Mouse (Mus musculus): ENCODE results near the gene Ppil4. TPM values are rescaled to one million over a fixed set of nuclear protein-coding genes. Genes with fewer than 3 reads are reported as not detected.

Gene Ppil4
- polyA plus RNA-seq, 1 experiment from 2014 or later, result 51.9 TPM

GRCm38 (mm10) chr10:7843181-7843580 is 50.5 kb downstream of the Ppil4 start:
- Histone ChIP-seq H3K27me3 (ENCODE audit: control insufficient read depth, insufficient read depth, low read depth, low read length) (no peaks in the 10 kb centered on the region), H3K4me3 (ENCODE audit: low read depth, low read length) (no peak overlapping the region), H3K9ac (ENCODE audit: low read depth, low read length) (no peak overlapping the region), H3K36me3 (ENCODE audit: control insufficient read depth, insufficient read depth, low read length) (no peaks in the 10 kb centered on the region), H3K4me1 (ENCODE audit: control insufficient read depth, insufficient read depth, low read length) (no peaks in the 10 kb centered on the region), H3K27ac (ENCODE audit: low read length) (no peak overlapping the region), H3K9me3 (replicated peaks; ENCODE audit: control insufficient read depth, low read length, poor library complexity, severe bottlenecking) (no peaks in the 10 kb centered on the region), H3K4me2 (ENCODE audit: low read length) (no peak overlapping the region)
- 92% methylated on average over 4 of the region's 4 CpGs for WGBS
- no peak for ATAC-seq

GRCm38 (mm10) chr10:7844161-7844560 is 51.5 kb downstream of the Ppil4 start:
- H3K9me3 ChIP-seq (replicated peaks; ENCODE audit: control insufficient read depth, low read length, poor library complexity, severe bottlenecking), result no peaks in the 10 kb centered on the region
- 83% methylated on average over 4 of the region's 4 CpGs for WGBS
- H3K4me1 ChIP-seq (ENCODE audit: control insufficient read depth, insufficient read depth, low read length), result no peaks in the 10 kb centered on the region
- H3K4me2 ChIP-seq (ENCODE audit: low read length), result no peak overlapping the region
- H3K9ac ChIP-seq (ENCODE audit: low read depth, low read length), result no peak overlapping the region
- no peak overlapping the region for H3K4me3 ChIP-seq (ENCODE audit: low read depth, low read length)
- ATAC-seq, result no peak
- H3K36me3 ChIP-seq (ENCODE audit: control insufficient read depth, insufficient read depth, low read length), result no peaks in the 10 kb centered on the region
- H3K27me3 ChIP-seq (ENCODE audit: control insufficient read depth, insufficient read depth, low read depth, low read length), result no peaks in the 10 kb centered on the region
- H3K27ac ChIP-seq (ENCODE audit: low read length), result no peak overlapping the region

- Histone ChIP-seq H3K27me3 (ENCODE audit: control insufficient read depth, insufficient read depth, low read depth, low read length) (no peaks in the 10 kb centered on the region), H3K4me2 (ENCODE audit: low read length) (no peak overlapping the region), H3K27ac (ENCODE audit: low read length) (no peak overlapping the region), H3K9ac (ENCODE audit: low read depth, low read length) (no peak overlapping the region), H3K4me1 (ENCODE audit: control insufficient read depth, insufficient read depth, low read length) (no peaks in the 10 kb centered on the region), H3K9me3 (replicated peaks; ENCODE audit: control insufficient read depth, low read length, poor library complexity, severe bottlenecking) (no peaks in the 10 kb centered on the region), H3K4me3 (ENCODE audit: low read depth, low read length) (no peak overlapping the region), H3K36me3 (ENCODE audit: control insufficient read depth, insufficient read depth, low read length) (no peaks in the 10 kb centered on the region)
- no peak for ATAC-seq
- WGBS, result 80% methylated on average over 8 of the region's 8 CpGs
Observed at GRCm38 (mm10) chr10:7845136-7845535, 52.4 kb downstream of the Ppil4 start.

GRCm38 (mm10) chr10:7845991-7846390 is 53.3 kb downstream of the Ppil4 start:
- Histone ChIP-seq H3K4me1 (ENCODE audit: control insufficient read depth, insufficient read depth, low read length) (no peaks in the 10 kb centered on the region), H3K4me3 (ENCODE audit: low read depth, low read length) (no peak overlapping the region), H3K27me3 (ENCODE audit: control insufficient read depth, insufficient read depth, low read depth, low read length) (no peaks in the 10 kb centered on the region), H3K36me3 (ENCODE audit: control insufficient read depth, insufficient read depth, low read length) (no peaks in the 10 kb centered on the region), H3K9me3 (replicated peaks; ENCODE audit: control insufficient read depth, low read length, poor library complexity, severe bottlenecking) (no peaks in the 10 kb centered on the region), H3K4me2 (ENCODE audit: low read length) (no peak overlapping the region), H3K27ac (ENCODE audit: low read length) (no peak overlapping the region), H3K9ac (ENCODE audit: low read depth, low read length) (no peak overlapping the region)
- 81% methylated on average over 4 of the region's 4 CpGs for whole genome bisulfite sequencing
- ATAC-seq, result no peak

GRCm38 (mm10) chr10:7847166-7847605 is 54.5 kb downstream of the Ppil4 start:
- Histone ChIP-seq H3K9ac (ENCODE audit: low read depth, low read length) (no peak overlapping the region), H3K36me3 (ENCODE audit: control insufficient read depth, insufficient read depth, low read length) (no peaks in the 10 kb centered on the region), H3K4me3 (ENCODE audit: low read depth, low read length) (no peak overlapping the region), H3K4me1 (ENCODE audit: control insufficient read depth, insufficient read depth, low read length) (no peaks in the 10 kb centered on the region), H3K27ac (ENCODE audit: low read length) (no peak overlapping the region), H3K27me3 (ENCODE audit: control insufficient read depth, insufficient read depth, low read depth, low read length) (no peaks in the 10 kb centered on the region), H3K4me2 (ENCODE audit: low read length) (no peak overlapping the region), H3K9me3 (replicated peaks; ENCODE audit: control insufficient read depth, low read length, poor library complexity, severe bottlenecking) (no peaks in the 10 kb centered on the region)
- WGBS, result 77% methylated on average over 2 of the region's 2 CpGs
- no peak for ATAC-seq

GRCm38 (mm10) chr10:7851891-7852290 is 59.2 kb downstream of the Ppil4 start:
- ATAC-seq, result no peak
- H3K27me3 ChIP-seq (ENCODE audit: control insufficient read depth, insufficient read depth, low read depth, low read length), result no peaks in the 10 kb centered on the region
- no peaks in the 10 kb centered on the region for H3K36me3 ChIP-seq (ENCODE audit: control insufficient read depth, insufficient read depth, low read length)
- no peaks in the 10 kb centered on the region for H3K4me1 ChIP-seq (ENCODE audit: control insufficient read depth, insufficient read depth, low read length)
- no peak overlapping the region for H3K4me2 ChIP-seq (ENCODE audit: low read length)
- H3K4me3 ChIP-seq (ENCODE audit: low read depth, low read length), result no peak overlapping the region
- no peak overlapping the region for H3K27ac ChIP-seq (ENCODE audit: low read length)
- no peak overlapping the region for H3K9ac ChIP-seq (ENCODE audit: low read depth, low read length)
- WGBS, result 74% methylated on average over 3 of the region's 3 CpGs
- H3K9me3 ChIP-seq (replicated peaks; ENCODE audit: control insufficient read depth, low read length, poor library complexity, severe bottlenecking), result no peaks in the 10 kb centered on the region

GRCm38 (mm10) chr10:7860494-7860893 is 67.8 kb downstream of the Ppil4 start:
- Histone ChIP-seq H3K27me3 (ENCODE audit: control insufficient read depth, insufficient read depth, low read depth, low read length) (no peaks in the 10 kb centered on the region), H3K4me1 (ENCODE audit: control insufficient read depth, insufficient read depth, low read length) (no peaks in the 10 kb centered on the region), H3K36me3 (ENCODE audit: control insufficient read depth, insufficient read depth, low read length) (no peaks in the 10 kb centered on the region), H3K9me3 (replicated peaks; ENCODE audit: control insufficient read depth, low read length, poor library complexity, severe bottlenecking) (no peaks in the 10 kb centered on the region), H3K27ac (ENCODE audit: low read length) (no peak overlapping the region), H3K9ac (ENCODE audit: low read depth, low read length) (no peak overlapping the region), H3K4me2 (ENCODE audit: low read length) (no peak overlapping the region), H3K4me3 (ENCODE audit: low read depth, low read length) (no peak overlapping the region)
- WGBS, result 91% methylated on average over 7 of the region's 7 CpGs
- no peak for ATAC-seq

GRCm38 (mm10) chr10:7861259-7861936 is 68.7 kb downstream of the Ppil4 start:
- H3K4me3 ChIP-seq (ENCODE audit: low read depth, low read length), result no peak overlapping the region
- no peak overlapping the region for H3K27ac ChIP-seq (ENCODE audit: low read length)
- H3K9me3 ChIP-seq (replicated peaks; ENCODE audit: control insufficient read depth, low read length, poor library complexity, severe bottlenecking), result no peaks in the 10 kb centered on the region
- H3K36me3 ChIP-seq (ENCODE audit: control insufficient read depth, insufficient read depth, low read length), result no peaks in the 10 kb centered on the region
- H3K4me1 ChIP-seq (ENCODE audit: control insufficient read depth, insufficient read depth, low read length), result no peaks in the 10 kb centered on the region
- WGBS, result 87% methylated on average over 14 of the region's 14 CpGs
- no peaks in the 10 kb centered on the region for H3K27me3 ChIP-seq (ENCODE audit: control insufficient read depth, insufficient read depth, low read depth, low read length)
- no peak overlapping the region for H3K4me2 ChIP-seq (ENCODE audit: low read length)
- ATAC-seq, result no peak
- no peak overlapping the region for H3K9ac ChIP-seq (ENCODE audit: low read depth, low read length)

GRCm38 (mm10) chr10:7861937-7862657 is 69.4 kb downstream of the Ppil4 start:
- Histone ChIP-seq H3K4me1 (ENCODE audit: control insufficient read depth, insufficient read depth, low read length) (peaks cover 2% of the 10 kb centered on the region; the same call in 1 of the 2 replicates), H3K27me3 (ENCODE audit: control insufficient read depth, insufficient read depth, low read depth, low read length) (no peaks in the 10 kb centered on the region), H3K4me2 (ENCODE audit: low read length) (no peak overlapping the region), H3K4me3 (ENCODE audit: low read depth, low read length) (no peak overlapping the region), H3K36me3 (ENCODE audit: control insufficient read depth, insufficient read depth, low read length) (no peaks in the 10 kb centered on the region), H3K9ac (ENCODE audit: low read depth, low read length) (no peak overlapping the region), H3K27ac (ENCODE audit: low read length) (no peak overlapping the region), H3K9me3 (replicated peaks; ENCODE audit: control insufficient read depth, low read length, poor library complexity, severe bottlenecking) (no peaks in the 10 kb centered on the region)
- 93% methylated on average over 25 of the region's 25 CpGs for WGBS
- ATAC-seq, result no peak

Data from midbrain, embryonic 16.5 days (tissue).